Mouse (Mus musculus) heart, adult 9 months (tissue): ENCODE data around the gene Il24.

ENCODE experiments used
- DNase-seq, 2 experiments: peaks; one replicate each; pipeline ENCODE4 v3.0.0; 2022; ENCODE audit warnings: low spot score in 2 of 2

Il24 gene

DNA sequence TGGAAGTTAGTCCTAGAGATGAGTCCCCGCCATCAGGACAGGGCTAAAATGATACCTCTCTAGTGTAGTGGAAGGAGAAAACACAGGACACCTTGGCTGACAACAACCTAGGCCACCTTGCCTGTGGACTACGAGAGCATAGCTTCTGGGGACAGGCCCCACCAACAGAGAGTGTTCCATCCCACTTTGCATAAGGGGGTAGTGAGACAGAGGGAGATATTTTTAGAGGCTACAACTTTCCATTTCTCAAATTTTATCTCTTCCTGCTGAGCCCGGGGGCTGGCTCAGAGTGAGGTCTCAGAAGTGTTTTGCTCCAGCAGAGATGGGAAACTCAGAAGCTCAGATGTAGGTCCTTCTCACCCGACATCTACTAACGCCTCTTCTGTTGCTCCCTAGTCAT lies 36.8 kb downstream of the Il24 start:
- no peak for DNase-seq

DNA sequence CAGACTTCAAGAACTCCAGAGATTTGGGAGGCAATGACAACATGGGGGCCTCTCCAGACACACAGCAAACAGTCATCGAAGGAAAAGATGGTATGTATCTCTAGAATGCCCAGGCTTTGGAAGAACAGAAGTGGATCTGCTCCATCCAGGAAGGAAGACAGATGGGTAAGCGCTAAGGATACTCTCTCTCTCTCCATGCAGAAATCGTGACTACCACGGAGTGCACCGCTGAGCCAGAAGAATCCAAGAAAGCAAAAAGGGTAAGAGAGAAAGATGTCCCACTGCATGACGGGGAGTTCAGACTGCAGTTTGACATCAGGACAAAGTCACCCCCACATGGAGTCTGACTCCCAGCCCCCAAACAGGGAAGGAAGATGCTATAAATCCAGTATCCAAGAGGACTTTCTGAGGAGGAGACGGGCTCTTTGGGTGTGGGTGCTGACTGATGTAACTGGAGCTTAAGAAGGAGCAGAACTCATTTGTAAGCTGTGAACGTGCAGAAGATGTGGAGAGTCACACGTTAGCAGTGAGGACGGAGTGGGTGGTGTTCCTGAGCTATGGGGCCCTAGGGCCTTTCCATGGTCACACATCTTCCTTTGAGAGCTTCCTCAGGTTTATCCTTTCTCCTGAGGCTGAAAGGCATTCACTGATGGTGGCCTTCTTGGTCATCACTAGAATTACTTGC lies 37.6 kb downstream of the Il24 start:
- DNase-seq, result no peak

DNA sequence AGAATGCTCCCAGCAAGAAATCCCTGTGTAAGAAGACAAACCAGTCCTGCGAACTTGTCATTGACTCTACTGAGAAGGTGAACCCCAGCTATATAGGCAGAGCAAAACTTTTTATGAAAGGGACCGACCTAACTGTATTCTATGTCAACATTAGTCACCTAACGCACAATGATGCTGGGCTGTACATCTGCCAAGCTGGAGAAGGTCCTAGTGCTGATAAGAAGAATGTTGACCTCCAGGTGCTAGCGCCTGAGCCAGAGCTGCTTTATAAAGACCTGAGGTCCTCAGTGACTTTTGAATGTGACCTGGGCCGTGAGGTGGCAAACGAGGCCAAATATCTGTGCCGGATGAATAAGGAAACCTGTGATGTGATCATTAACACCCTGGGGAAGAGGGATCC lies 42.7 kb downstream of the Il24 start:
- DNase-seq, result no peak

DNA sequence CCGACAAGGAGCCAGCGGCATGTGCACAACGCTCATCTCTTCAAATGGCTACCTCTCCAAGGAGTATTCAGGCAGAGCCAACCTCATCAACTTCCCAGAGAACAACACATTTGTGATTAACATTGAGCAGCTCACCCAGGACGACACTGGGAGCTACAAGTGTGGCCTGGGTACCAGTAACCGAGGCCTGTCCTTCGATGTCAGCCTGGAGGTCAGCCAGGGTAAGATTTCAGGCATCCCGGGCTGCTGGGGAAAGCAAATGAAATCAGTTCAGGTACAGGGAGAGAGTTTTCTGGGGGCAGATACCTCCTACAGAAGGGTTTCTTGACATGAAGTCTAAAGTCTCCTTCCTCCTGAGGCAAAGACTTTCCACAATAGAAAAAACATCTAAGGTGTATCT lies 45.6 kb downstream of the Il24 start:
- DNase-seq, result no peak

DNA sequence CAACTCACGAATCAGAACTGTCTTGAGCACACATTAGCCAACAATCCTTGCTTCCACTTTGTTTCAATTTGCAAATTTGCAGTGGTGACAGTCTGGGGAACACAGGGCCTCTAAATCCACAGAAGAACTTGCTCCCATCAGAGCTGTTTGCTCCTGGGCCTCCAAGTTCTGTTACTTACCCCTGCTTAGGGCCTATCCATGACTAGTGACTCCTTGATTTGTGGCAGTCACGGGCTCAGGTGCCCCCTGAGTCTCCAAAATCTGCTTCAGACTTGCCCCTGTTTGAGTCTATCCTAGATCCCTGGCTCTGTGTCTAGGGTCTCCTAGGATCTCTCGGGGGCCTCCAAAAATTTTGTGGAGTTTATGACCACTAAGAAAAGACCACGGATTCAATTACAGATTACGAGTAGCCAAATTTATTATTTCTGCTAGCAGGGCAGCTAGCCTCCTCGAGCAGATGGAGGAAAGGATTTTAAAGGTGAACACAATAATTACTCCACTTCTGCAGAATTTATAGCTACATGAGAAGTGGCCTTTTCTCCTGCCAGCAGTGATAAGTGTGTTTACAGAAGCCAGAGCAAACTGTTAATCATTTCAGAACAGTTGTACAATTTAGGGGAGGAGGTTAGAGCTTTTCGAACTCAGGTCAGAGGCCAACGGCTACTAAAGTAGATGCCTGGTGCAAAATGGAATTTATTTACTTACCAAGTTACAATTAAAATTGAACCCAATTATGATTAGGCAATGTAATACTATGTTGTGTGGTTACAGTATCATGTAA lies 46.5 kb downstream of the Il24 start:
- DNase-seq, result no peak

DNA sequence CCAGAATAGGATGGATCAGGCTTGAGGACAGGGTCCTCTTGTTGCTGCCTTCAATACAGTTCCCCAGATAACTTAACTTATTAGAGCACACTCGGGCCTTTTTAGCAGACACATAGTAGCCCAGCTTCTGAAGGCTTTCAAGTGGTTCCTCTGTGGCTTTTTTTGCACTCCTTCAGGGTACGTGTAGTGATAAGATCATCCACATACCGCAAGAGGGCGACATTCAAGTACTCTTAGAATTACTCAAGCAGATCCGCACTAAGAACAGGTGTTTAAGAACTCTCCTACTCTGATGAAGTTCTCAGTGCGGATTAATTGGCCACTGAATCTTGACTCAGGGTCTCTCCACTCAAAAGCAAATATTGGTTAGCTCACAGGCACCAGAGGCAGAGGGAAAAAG lies 49.0 kb downstream of the Il24 start:
- DNase-seq, result no peak

DNA sequence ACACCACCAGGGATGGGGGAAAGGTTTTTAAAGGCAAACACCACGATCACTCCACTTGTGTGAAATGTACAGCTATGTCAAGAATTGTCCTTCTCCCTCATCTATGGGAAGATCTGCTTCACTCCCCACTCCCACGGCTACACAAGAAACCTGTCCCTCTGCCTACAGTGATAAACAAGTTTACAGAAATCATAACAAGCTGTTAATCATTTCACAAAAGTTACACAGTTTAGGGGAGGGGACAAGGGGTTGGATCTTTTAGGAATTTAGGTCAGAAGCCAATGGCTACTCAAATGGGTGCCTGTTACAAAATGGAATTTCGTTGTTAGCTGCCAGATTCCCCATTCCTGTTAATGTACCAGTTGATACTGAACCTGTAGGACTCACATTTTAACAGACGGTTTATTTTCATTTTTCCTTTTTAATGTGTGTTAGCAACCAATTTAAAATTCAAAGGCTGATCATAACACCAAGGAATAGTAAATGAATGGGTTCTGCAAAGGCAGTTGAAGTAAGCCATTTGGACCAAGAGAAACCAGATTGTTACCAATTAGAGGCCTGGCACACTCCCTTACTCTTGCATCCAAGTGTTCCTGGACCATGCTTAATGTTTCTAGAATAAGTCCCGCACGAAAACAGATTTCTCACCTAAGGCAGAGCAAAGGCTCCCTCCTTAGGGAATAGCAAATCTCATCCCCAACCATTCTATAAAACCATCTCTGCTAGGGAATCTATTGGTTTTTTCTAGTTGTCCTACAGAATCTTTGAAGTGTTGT lies 51.9 kb downstream of the Il24 start:
- no peak for DNase-seq

DNA sequence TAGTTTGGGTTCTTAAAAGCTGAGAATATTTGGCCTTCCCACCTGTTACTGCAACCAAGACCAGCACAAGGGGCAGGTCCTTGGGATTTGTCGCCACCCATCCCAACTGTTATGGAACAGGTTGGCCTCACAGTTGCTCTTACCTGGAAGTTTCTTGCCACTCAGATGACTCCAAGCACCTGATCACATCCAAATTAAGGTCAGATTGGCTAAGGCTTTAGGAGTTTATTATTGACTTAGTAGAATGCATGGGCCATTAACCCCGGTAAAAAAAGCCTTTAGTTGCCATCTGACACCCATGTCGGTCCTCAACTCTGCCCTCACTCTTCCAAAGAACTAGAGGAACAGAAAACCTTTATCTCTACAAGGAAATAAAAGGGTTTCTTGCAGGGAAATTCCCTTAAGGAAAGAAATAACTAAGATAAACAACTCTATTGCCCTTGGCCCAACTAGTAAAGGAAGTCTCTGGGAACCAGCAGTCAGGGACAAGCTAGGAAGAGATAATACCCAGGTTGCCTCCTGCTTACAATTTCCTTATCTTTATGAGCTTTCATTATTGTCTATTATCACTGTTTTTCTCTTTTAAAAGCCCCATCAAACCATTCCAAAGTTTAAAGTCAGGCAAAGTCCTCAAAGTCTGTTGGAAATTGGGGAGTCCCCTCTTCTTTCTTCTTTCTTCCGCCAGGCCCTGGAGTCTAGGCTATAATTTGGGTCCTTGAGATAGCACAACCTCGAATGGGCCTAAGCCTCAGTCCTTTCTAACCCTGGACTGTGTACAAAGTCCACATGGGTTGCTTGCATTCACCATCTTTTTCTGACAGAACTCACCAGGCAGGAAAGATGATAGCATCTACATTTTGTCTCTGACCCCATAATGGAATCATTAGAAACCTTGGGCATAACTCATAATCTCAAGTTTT lies 54.8 kb downstream of the Il24 start:
- no peak for DNase-seq
